Mouse (Mus musculus): ENCODE data around the gene Gzmg.

- TF ChIP-seq CTCF (IDR thresholded peaks at IDR 0.05; ENCODE audit: low read depth, low read length) = no peak
- no peak for TF ChIP-seq TAL1 (conservative IDR thresholded peaks at IDR 0.05; ENCODE audit: low read depth, low read length)
- no peak for TF ChIP-seq POLR2AphosphoS5 (IDR thresholded peaks at IDR 0.05; ENCODE audit: insufficient replicate concordance, low read depth, low read length)
- TF ChIP-seq GATA1 (IDR thresholded peaks at IDR 0.05; ENCODE audit: borderline replicate concordance, low read length) = no peak
- TF ChIP-seq GATA2 (IDR thresholded peaks at IDR 0.05; ENCODE audit: borderline replicate concordance, low read depth, low read length) = no peak
These were observed 35.9 kb downstream of the Gzmg start for GRCm38 (mm10) chr14:56123516-56123915.
